Mouse (Mus musculus): Measurements from ENCODE around the gene Fam168a.

DNA sequence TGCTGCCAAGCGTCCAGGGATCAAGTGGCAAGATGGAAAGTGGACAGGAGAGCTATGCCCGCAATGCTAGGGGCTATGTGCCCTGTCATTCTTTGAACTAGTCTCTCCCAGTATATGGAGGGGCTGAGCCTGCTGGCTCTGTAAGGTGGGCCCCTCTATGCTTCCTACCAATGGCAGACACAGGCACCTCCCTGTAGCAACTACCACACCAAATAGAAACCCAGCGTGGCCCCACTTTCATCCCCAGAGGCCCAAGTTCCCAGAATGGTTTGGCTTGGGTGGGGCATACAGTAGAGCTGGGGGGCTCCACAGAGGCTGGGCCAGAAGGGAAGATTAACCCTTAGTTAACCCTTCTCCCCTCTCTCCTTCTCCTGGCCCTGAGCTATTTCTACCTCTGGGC lies 154.0 kb downstream of the Fam168a start:
- TF ChIP-seq ZMIZ1 (IDR thresholded peaks at IDR 0.05; ENCODE audit: low read depth, low read length): no peak
- TF ChIP-seq EP300 (IDR thresholded peaks at IDR 0.05; ENCODE audit: low read depth in 1 of 2, low read length in 2 of 2): no peak
- no peak for TF ChIP-seq CTCF (IDR thresholded peaks at IDR 0.05 in 2 of 3, conservative IDR thresholded peaks at IDR 0.05 in 1 of 3; ENCODE audit: control insufficient read depth in 1 of 3, insufficient read depth in 1 of 3, low read depth in 2 of 3, low read length in 3 of 3, poor library complexity in 1 of 3, severe bottlenecking in 1 of 3)
- TF ChIP-seq UBTF (IDR thresholded peaks at IDR 0.05; ENCODE audit: borderline replicate concordance, insufficient read depth, low read depth, low read length): no peak
- no peak for TF ChIP-seq MYC (IDR thresholded peaks at IDR 0.05; ENCODE audit: low read depth, low read length)
